Mouse (Mus musculus): ENCODE measurements around the gene Tmed1. TPM values are rescaled to one million over a fixed set of nuclear protein-coding genes. Genes with fewer than 3 reads are reported as not detected.

Tmed1 gene
- 36.9 and 38.5 TPM in 2 replicates for polyA plus RNA-seq (2015; fragmentation: Nextera tagmentation; extraction: Ambion mirVana)

DNA sequence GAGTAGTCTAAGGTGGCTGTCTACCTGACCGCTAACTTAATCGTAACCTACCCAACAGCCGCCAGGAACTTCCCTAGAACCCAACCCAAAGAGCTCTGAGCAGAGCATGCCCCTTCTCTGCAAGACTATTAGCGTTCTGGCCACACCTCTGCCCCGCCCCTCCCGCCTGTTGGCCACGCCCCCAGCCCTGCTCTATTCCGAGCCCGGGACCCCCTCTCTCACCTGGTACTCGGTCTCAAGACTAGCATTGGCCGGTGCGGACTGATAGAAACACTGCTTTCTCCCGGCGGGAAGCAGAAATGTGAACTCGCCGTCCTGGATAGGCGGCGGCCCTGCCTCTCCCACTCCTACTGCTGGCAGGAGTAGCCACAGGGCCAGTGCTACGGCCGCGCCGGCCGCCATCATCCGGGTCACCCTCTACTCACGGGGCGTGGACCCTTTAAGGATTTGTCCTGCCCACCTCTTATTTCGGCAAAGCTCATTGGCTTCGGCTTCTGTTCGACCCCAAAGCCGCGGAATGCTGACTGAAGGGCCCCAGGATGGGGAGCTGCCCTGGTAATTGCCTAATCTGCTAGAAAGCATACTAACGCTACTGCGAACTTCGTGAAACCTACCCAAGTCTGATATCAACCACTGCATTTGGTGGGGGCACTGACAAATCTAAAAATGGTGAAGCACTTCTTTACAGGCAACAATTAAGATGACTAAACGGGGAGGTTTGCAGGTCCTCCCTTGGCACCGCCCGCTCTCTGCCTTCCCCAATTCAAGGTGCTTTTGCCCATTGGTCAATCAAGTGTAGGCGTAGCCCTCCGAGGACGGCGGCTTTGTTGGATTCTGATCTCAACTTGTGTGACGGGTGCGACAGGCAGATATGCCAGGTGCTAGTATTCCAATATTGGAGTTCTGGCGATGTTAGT lies at the start of gene Tmed1:
TSS of gene Tmed1 (minus strand) at position 481 of the 917 bp plus-strand sequence.
- Histone ChIP-seq H3K36me3 (peaks cover 40% of the 10 kb centered on the region), H3K4me2 (peak within 1 kb of the TSS; percentile 79), H3K27me3 (no peaks in the 10 kb centered on the region), H3K4me1 (replicated peaks) (peaks cover 37% of the 10 kb centered on the region), H3K9ac (peak within 1 kb of the TSS; percentile 78), H3K9me3 (replicated peaks) (no peaks in the 10 kb centered on the region; the same call in 1 of the 2 replicates), H3K4me3 (replicated peaks) (peak within 1 kb of the TSS; percentile 79), H3K27ac (peak within 1 kb of the TSS; percentile 84)
- under 1% methylated on average over 44 of the region's 44 CpGs for WGBS (ENCODE audit: insufficient replicate concordance)
- DNase-seq, result peak; percentile 90
- peak; percentile 94 for ATAC-seq (ENCODE audit: low read depth)

GRCm38 (mm10) chr9:21559151-21559550 lies 49.1 kb upstream of the Tmed1 start:
- Histone ChIP-seq H3K4me1 (replicated peaks) (peaks cover 77% of the 10 kb centered on the region), H3K9ac (peak overlapping the region; percentile 65), H3K27me3 (no peaks in the 10 kb centered on the region), H3K9me3 (replicated peaks) (no peaks in the 10 kb centered on the region), H3K27ac (peak overlapping the region; percentile 96), H3K4me2 (peak overlapping the region; percentile 67), H3K4me3 (replicated peaks) (0 out of 2 replicates have a peak overlapping the region, but pooled peaks have one; percentile 26), H3K36me3 (peaks cover 21% of the 10 kb centered on the region)
- DNase-seq, result no peak
- WGBS (ENCODE audit: insufficient replicate concordance), result 80% methylated on average over 3 of the region's 3 CpGs
- ATAC-seq (ENCODE audit: low read depth), result no peak

DNA sequence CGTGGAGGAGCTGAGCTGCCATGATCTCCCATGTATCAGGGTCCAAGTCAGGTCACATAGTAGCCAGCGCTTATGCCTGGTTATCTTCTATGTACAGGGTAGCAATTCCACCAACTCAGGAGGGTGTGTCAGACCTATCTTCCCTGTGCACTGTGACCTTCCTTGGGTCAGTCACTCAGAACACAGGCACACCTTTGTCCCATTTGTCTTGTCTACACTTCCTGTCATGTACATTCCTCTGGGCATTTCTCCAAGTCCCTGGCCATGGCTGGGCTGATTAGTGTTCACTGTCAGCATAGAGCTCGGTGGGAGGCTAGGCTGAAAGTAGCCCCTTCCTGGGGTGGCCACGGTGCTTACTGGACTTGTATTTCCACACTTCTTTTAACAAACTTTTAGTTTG lies 48.3 kb upstream of the Tmed1 start:
- H3K4me1 ChIP-seq (replicated peaks), result peaks cover 82% of the 10 kb centered on the region
- no peaks in the 10 kb centered on the region for H3K9me3 ChIP-seq (replicated peaks)
- peak; percentile 79 for DNase-seq
- ATAC-seq (ENCODE audit: low read depth), result peak; percentile 99
- H3K4me3 ChIP-seq (replicated peaks), result peak overlapping the region; percentile 26
- peak overlapping the region; percentile 65 for H3K9ac ChIP-seq
- WGBS (ENCODE audit: insufficient replicate concordance), result 21% methylated on average over 4 of the region's 4 CpGs
- H3K4me2 ChIP-seq, result peak overlapping the region; percentile 67
- no peaks in the 10 kb centered on the region for H3K27me3 ChIP-seq
- peak overlapping the region; percentile 96 for H3K27ac ChIP-seq
- H3K36me3 ChIP-seq, result peaks cover 21% of the 10 kb centered on the region

- Histone ChIP-seq H3K27ac (peak overlapping the region; percentile 96), H3K36me3 (peaks cover 20% of the 10 kb centered on the region), H3K4me2 (peak overlapping the region; percentile 67), H3K9ac (peak overlapping the region; percentile 65), H3K9me3 (replicated peaks) (no peaks in the 10 kb centered on the region), H3K4me1 (replicated peaks) (peaks cover 84% of the 10 kb centered on the region), H3K27me3 (no peaks in the 10 kb centered on the region), H3K4me3 (replicated peaks) (no peak overlapping the region)
- ATAC-seq (ENCODE audit: low read depth) (no peak), DNase-seq (no peak)
- 79% methylated on average over 2 of the region's 2 CpGs for WGBS (ENCODE audit: insufficient replicate concordance)
Measured at GRCm38 (mm10) chr9:21557556-21557955, 47.5 kb upstream of the Tmed1 start.

DNA sequence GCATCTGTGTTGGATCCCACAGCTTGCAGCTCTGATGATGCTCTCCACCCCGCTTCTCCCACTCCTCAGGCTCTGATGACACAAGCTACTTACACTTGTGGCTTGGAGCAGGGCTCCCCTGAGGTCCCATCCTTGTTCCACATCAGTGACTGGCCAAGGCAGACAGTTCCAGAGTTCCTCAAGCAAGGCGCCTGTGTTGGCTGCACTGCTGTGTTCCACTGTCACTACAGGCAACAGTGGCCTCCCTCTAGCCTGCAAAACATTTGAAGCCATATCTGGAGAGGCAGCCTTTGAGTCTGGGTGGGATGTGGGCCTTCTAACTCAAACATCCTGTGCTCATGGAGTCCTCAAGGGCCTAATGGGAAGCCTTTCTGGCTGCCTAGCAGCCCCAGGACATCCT lies 46.9 kb upstream of the Tmed1 start:
- Histone ChIP-seq H3K4me1 (replicated peaks) (peaks cover 84% of the 10 kb centered on the region), H3K27ac (peak overlapping the region; percentile 96), H3K27me3 (no peaks in the 10 kb centered on the region), H3K9ac (peak overlapping the region; percentile 65), H3K4me3 (replicated peaks) (no peak overlapping the region), H3K4me2 (peak overlapping the region; percentile 67; the same call in 1 of the 2 replicates), H3K36me3 (peaks cover 18% of the 10 kb centered on the region), H3K9me3 (replicated peaks) (no peaks in the 10 kb centered on the region)
- DNase-seq (no peak), ATAC-seq (ENCODE audit: low read depth) (no peak)
- 89% methylated on average over 2 of the region's 2 CpGs for WGBS (ENCODE audit: insufficient replicate concordance)

DNA sequence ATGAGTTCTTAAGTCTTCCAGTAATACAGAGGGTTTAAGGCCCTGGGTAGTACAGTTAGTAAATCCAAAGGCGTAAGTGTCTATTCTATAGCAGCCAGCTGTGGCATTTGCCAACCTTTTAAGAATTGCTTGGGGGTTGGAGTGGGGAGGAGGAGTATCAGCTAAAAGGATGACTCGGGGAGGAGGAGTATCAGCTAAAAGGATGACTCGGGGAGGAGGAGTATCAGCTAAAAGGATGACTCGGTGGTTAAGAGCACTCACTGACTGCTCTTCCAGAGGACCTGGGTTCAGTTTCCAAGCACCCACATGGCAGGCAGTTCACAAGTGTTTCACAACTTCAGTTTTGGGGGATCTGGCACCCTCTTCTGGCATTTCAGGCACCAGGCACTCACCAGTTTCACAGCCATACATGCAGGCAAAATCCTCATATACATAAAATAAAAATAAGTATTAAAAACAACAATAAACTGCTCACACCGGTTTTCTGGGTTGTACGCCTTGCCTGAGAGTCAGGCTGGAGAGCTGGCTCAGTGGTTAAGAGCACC lies 45.2 kb upstream of the Tmed1 start:
- DNase-seq (peak; percentile 24), ATAC-seq (ENCODE audit: low read depth) (peak; percentile 50)
- H3K4me2 ChIP-seq, result peak overlapping the region; percentile 3; the same call in 1 of the 2 replicates
- H3K36me3 ChIP-seq, result peaks cover 23% of the 10 kb centered on the region
- no peaks in the 10 kb centered on the region for H3K27me3 ChIP-seq
- no peaks in the 10 kb centered on the region for H3K9me3 ChIP-seq (replicated peaks)
- H3K9ac ChIP-seq, result peak overlapping the region; percentile 27; the same call in 1 of the 2 replicates
- H3K4me1 ChIP-seq (replicated peaks), result peaks cover 86% of the 10 kb centered on the region
- WGBS (ENCODE audit: insufficient replicate concordance), result 59% methylated on average over 6 of the region's 6 CpGs
- H3K4me3 ChIP-seq (replicated peaks), result no peak overlapping the region
- peak overlapping the region; percentile 89 for H3K27ac ChIP-seq

DNA sequence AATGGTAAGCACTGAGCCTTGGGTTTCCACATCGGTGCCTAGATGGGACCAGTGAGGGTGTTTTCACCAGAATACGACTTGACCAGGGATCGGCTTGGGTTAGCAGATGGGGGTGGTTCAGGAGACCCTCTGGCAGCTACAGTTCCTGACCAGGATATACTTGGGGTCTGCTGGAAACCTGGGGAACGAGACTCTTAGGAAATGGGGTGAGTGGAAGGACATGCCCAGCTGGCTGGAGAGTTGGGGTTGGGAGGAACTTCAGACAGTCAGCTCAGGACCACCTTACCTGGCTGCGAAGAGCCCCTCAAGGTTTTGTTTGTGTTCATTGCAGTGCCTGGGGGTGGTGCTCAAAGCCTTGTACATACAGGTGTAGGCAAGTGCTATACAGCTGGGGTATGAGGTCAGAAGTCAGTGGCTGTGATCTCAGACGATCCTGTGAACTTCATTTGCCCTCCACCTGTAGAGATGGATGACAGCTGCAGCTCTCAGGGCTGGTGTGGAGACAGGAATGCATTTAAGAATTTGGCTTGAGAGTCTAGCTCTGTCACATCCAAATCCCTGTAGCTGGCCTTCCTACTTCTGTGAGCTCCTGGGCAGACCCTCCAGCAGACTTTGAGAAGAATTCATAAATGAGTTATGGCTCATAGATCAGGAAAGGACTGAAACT lies 43.7 kb upstream of the Tmed1 start:
- Histone ChIP-seq H3K4me3 (replicated peaks) (no peak overlapping the region), H3K4me1 (replicated peaks) (peaks cover 80% of the 10 kb centered on the region), H3K36me3 (peaks cover 30% of the 10 kb centered on the region), H3K4me2 (no peak overlapping the region), H3K9me3 (replicated peaks) (no peaks in the 10 kb centered on the region), H3K27ac (peak overlapping the region; percentile 89), H3K27me3 (no peaks in the 10 kb centered on the region), H3K9ac (no peak overlapping the region)
- DNase-seq (no peak), ATAC-seq (ENCODE audit: low read depth) (no peak)
- 81% methylated on average over 6 of the region's 6 CpGs for WGBS (ENCODE audit: insufficient replicate concordance)

GRCm38 (mm10) chr9:21551049-21551448 lies 41.0 kb upstream of the Tmed1 start:
- Histone ChIP-seq H3K27ac (no peak overlapping the region; the same call in none of the 2 replicates), H3K9me3 (replicated peaks) (no peaks in the 10 kb centered on the region), H3K4me2 (no peak overlapping the region), H3K4me3 (replicated peaks) (no peak overlapping the region), H3K36me3 (peaks cover 29% of the 10 kb centered on the region), H3K4me1 (replicated peaks) (peaks cover 66% of the 10 kb centered on the region), H3K9ac (0 out of 2 replicates have a peak overlapping the region, but pooled peaks have one; percentile 23), H3K27me3 (no peaks in the 10 kb centered on the region)
- DNase-seq (no peak), ATAC-seq (ENCODE audit: low read depth) (no peak)
- WGBS (ENCODE audit: insufficient replicate concordance), result 94% methylated on average over 2 of the region's 2 CpGs

DNA sequence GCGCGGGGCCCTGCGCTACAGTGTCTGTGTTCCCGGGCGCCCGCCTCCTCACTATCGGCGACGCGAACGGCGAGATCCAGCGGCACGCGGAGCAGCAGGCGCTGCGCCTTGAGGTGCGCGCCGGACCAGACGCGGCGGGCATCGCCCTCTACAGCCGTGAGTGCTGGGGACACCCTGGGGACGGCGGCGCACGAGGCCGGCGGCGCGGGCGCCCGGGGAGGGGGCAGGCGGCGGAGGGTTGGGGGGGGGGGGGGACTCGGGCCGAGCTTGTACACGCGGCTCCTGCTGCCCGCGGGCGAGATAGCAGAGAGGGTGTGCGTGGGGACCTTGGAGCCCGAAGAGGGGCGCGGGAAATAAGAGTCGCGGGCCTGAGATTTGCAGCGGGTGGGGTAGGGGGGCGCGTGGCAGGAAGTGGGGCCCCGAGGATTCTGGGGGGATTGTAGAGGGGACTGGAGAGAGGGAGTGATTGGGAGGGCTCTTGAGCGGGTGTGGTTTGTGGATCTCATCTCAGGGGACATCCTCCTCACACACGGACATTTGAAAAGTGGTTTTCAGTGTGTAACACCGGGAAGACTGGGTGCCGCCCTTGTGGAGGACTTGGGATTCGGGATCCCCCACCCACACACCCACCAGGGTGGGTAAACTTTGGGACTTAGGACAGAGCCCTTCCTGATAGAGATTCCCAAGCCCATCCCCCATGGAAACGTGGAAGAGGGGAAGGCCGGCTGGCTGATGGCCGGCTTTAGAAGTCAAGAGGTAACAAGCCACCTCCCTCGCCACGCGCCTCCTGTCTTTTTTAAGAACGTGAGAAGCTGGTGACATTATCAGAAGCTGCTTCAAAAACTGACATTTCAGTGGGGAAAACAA lies 37.3 kb upstream of the Tmed1 start:
- peak overlapping the region; percentile 98 for H3K9ac ChIP-seq
- DNase-seq (peak; percentile 59), ATAC-seq (ENCODE audit: low read depth) (peak; percentile 25)
- H3K4me3 ChIP-seq (replicated peaks), result peak overlapping the region; percentile 85
- under 1% methylated on average over 58 of the region's 66 CpGs for WGBS (ENCODE audit: insufficient replicate concordance)
- peaks cover 51% of the 10 kb centered on the region for H3K4me1 ChIP-seq (replicated peaks)
- H3K36me3 ChIP-seq, result peaks cover 25% of the 10 kb centered on the region
- H3K27me3 ChIP-seq, result no peaks in the 10 kb centered on the region
- H3K9me3 ChIP-seq (replicated peaks), result no peaks in the 10 kb centered on the region
- H3K4me2 ChIP-seq, result peak overlapping the region; percentile 89
- peak overlapping the region; percentile 95 for H3K27ac ChIP-seq

GRCm38 (mm10) chr9:21546789-21547074 lies 36.7 kb upstream of the Tmed1 start, which contains the start of gene Carm1:
Gene Carm1 (plus strand): TSS chr9:21546894.
- Histone ChIP-seq H3K36me3 (peaks cover 22% of the 10 kb centered on the region), H3K27ac (peak within 1 kb of the TSS; percentile 95), H3K27me3 (no peaks in the 10 kb centered on the region), H3K4me2 (peak within 1 kb of the TSS; percentile 89), H3K4me3 (replicated peaks) (peak within 1 kb of the TSS; percentile 85), H3K4me1 (replicated peaks) (peaks cover 49% of the 10 kb centered on the region), H3K9ac (peak within 1 kb of the TSS; percentile 98), H3K9me3 (replicated peaks) (no peaks in the 10 kb centered on the region)
- 0% methylated on average over 26 of the region's 52 CpGs for WGBS (ENCODE audit: insufficient replicate concordance)
- no peak for ATAC-seq (ENCODE audit: low read depth)
- no peak for DNase-seq

All from liver, embryonic 13.5 days (tissue).